Mouse (Mus musculus) heart, postnatal 25 days (tissue): ENCODE measurements around the gene Zfp13. TPM values are rescaled to one million over a fixed set of nuclear protein-coding genes. Genes with fewer than 3 reads are reported as not detected.
A peak's percentile ranks its signal among the peaks of the same experiment; 100 is the strongest.

Experiments
- DNase-seq: peaks from one replicate; pipeline ENCODE4 v3.0.0; 2022; ENCODE audit warnings: low spot score
- intact Hi-C: fragments of 180-260 bp; cut with DNase I; formaldehyde crosslinking; loops from one replicate; pipeline ENCODE4 v1.15.1; 2025
- total RNA-seq, 2 experiments: library from RNA; stranded (reverse); gene quantifications; 2 replicates each; pipeline ENCODE4 v1.2.3; 2021

Gene Zfp13
- total RNA-seq, 2 experiments from 2014 or later = 3.4 to 4.8 TPM

GRCm38 (mm10) chr17:23552896-23553633 is 46.2 kb downstream of the Zfp13 start:
- intact Hi-C loops = no loop called here
- DNase-seq = no peak

DNA sequence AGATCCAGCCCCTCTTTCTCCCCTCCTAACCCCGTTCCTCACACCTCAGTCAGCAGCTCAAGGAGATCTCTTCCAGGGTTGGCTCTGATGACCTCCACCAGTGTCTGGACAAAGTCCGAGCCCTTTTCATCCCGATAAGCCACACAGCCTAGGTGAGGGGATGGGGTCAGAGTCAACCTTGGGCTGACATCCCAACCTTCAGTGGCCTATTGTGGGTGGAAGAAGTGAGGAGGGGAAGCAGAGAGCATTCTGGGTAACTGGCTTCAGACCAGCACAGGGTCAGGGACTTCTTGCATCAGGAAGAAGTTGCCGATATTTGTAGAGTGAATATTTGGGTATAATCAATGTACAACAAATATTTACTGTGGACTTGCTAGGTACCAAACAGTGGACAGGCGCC is 47.3 kb downstream of the Zfp13 start:
- DNase-seq = no peak
- intact Hi-C loops = no loop called here

- no peak for DNase-seq
- intact Hi-C loops = no loop called here
Observed at GRCm38 (mm10) chr17:23551416-23551815, 47.9 kb downstream of the Zfp13 start.

DNA sequence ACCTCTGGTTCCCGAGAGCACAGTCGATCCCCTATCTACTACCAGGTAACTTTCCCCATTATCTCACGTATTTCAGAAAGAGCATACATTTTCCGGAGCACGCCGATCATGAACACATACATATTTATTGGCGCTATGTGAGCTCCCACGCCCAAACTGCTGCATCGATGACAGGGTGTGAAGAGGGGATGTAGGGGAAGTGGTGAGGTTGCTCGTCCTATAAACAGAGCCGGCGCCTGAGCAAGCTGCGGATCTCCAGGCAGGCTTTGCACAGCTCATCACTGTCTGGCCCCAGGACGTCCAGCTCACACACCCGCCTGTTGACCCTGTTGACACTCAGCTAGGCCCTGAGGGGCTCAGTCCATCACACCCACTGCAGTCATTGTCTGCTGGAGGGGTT is 48.4 kb downstream of the Zfp13 start:
- no peak for DNase-seq

GRCm38 (mm10) chr17:23550188-23550791 is 49.0 kb downstream of the Zfp13 start:
- intact Hi-C loops = no loop called here
- peak; percentile 81 for DNase-seq

More for the DNA sequence above, 48.4 kb downstream of the Zfp13 start:
- intact Hi-C loops = no loop called here

GRCm38 (mm10) chr17:23549441-23549840 is 49.8 kb downstream of the Zfp13 start:
- intact Hi-C loops = loop anchor here (10.0 kb wide), 1 partner anchor 355 kb away; the partner anchor contains the start of gene Zfp40
- no peak for DNase-seq

- DNase-seq = peak; percentile 41
- intact Hi-C loops = loop anchor here (10.0 kb wide), 1 partner anchor 354 kb away; the partner anchor contains the start of gene Zfp40
Observed at GRCm38 (mm10) chr17:23548615-23549014, 50.7 kb downstream of the Zfp13 start.

- no peak for DNase-seq
- intact Hi-C loops = loop anchor here (10.0 kb wide), 1 partner anchor 353 kb away; the partner anchor contains the start of gene Zfp40
Observed at GRCm38 (mm10) chr17:23547681-23548443, 51.4 kb downstream of the Zfp13 start.

DNA sequence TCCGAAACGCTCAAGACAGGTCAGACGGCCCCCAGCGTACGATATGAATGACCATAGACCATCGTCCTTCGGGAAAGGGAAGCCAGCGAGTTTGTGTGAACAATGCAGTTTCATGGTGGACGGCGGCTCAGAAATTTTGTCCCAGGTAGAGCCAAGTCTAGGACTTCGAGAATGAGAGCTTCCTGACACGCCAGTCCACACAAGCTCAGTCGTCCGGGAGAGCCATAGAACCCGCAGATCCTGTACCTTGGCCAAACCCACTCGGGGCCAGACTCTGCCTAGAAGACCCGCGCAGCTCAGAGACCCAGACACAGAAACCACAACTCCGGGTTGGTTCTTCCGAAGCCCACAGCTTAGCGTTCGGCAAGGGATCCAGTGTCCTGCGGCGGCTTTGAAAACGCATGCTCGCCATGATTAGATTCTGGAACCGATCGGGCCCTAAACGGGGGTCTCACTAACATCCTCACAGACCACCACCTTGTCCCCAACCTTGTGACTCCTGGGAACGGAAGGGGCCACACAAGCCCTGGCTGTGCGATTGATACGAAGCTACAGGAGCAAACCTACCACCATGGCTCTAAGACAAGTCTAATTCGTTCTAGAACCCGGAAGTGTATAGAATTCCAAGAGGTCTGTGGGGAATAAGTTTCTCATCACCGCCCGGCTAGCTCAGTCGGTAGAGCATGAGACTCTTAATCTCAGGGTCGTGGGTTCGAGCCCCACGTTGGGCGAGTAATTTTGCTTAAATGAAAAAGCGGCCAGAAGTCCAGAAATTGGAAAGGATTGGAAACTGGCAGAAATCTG is 52.4 kb downstream of the Zfp13 start:
- DNase-seq = peak; percentile 65
- intact Hi-C loops = loop anchor here (10.0 kb wide), 1 partner anchor 352 kb away; the partner anchor contains the start of gene Zfp40

DNA sequence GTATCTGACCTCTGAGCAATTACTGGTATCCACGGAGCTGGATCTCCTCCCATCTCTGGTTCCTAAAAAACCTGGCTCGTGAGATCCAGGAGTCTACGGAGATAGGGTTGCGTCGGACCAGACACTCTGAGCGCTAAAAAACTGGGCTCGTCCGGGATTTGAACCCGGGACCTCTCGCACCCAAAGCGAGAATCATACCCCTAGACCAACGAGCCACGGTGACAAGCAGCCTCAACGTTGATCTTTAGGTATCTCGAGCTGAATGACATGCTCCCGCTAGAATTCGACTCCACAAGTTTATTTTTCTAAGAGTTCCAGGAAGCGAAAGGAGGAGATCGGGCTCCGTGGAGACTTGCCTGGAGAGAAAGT is 53.0 kb downstream of the Zfp13 start:
- intact Hi-C loops = loop anchor here (10.0 kb wide), 1 partner anchor 352 kb away; the partner anchor contains the start of gene Zfp40
- DNase-seq = peak; percentile 62

DNA sequence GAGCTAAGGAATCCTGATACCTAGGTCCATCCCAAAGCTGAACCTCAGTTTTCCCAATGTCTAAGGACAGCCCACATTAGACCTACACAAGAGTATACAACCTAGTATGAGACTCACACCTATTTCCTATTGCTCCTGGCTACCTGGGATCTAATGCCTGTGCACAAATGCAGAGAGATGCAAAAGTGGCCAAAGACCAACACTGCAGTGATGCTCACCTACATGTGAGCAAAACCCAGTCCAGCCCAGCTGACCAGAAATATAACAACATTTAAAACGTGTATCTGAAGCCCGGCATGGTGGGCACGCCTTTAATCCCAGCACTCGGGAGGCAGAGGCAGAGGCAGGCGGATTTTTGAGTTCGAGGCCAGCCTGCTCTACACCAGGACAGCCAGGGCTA is 53.4 kb downstream of the Zfp13 start:
- intact Hi-C loops = loop anchor here (10.0 kb wide), 1 partner anchor 351 kb away; the partner anchor contains the start of gene Zfp40
- no peak for DNase-seq

GRCm38 (mm10) chr17:23544766-23545165 is 54.5 kb downstream of the Zfp13 start:
- DNase-seq = no peak
- intact Hi-C loops = loop anchor here (10.0 kb wide), 1 partner anchor 350 kb away; the partner anchor contains the start of gene Zfp40

DNA sequence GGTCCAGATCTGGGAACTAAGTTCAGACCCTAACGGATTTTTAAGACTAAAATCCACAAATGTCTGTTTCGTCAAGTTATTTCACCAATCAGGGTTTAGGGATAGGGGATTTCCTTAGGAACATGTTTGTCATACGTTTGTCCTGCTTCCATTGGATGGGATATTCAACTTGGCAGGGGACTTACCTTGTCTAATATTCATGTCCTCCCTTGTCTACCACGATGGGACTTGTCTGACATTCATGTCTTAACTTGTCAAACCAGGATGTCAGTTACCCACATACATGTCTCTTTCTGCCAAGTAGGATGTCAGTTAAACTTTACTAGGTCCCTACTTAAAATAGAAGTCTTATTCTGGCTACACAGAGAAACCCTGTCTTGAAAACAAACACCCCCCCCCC is 55.3 kb downstream of the Zfp13 start:
- intact Hi-C loops = loop anchor here (10.0 kb wide), 1 partner anchor 349 kb away; the partner anchor contains the start of gene Zfp40
- no peak for DNase-seq

DNA sequence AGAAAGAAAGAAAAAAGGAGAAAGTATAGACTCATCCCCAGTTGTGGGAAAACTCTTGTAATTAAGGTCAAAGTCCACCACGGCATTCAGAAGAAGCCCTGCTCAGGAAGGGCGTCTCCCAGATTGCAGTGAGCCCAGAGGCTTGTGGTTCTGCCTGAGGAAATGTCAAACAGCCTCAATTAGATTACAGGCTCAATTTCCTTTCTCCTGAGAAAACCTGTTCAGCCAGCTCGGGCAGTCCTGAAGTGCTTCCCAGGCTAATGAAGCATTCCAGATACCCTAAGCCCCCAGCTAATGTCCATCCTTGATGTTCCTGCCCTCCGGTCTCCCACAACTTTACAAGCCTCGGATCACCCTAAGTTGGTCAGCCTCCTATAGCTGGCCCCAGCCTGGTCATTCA is 56.0 kb downstream of the Zfp13 start:
- intact Hi-C loops = loop anchor here (10.0 kb wide), 1 partner anchor 349 kb away; the partner anchor contains the start of gene Zfp40
- no peak for DNase-seq

DNA sequence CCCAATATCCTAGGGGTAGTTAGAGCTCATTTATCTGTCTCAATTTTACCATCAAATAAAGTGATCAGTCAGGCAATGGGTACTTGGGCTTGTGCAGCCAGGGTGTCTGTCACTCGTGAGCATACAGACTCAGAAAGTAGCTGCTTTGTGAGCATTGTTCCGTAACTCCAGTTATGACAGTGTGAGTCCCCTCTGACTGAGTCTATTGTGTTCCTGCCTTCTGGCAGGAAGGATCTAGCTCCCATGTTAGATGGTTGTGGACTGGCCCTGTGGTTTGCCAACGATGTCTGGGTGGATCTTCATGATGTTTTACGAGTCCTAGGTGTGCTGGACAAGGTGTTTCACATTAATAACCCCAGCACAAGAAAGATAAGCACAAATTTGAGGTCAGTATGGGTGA is 56.5 kb downstream of the Zfp13 start:
- intact Hi-C loops = loop anchor here (10.0 kb wide), 1 partner anchor 348 kb away; the partner anchor contains the start of gene Zfp40

DNA sequence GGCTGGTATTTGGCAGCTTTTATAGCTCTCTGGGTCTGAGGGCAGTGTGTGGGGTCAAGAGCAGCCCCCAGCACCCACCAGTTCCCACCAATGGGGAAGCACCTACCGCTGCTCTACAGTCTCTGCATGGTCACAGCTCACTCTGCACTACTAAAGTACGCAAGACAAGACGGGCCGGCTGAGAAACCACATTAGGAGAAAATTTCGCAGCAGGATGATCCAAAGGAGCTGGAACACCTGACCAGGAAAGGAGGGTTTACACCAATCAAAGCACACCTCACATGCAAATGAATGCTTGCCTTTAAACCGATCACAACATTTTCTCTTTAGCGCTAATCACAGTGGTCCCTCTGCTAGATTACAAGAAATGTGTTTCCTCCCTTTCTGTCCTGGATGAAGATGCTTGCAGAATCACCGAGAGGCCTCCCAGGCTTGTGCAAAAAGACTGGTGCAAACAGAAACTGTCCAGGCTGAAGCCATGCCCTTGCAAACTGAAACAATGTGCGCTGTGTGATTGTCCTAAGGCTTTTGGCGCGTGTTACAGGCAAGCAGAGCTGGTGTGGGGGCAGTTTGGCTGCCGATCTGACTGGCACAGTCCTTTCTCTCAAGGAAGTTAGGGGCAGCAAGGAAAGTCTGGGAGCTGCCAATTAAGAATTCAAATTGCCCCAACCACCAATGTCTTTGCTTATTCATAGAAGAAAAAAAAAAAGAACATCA is 57.1 kb downstream of the Zfp13 start:
- DNase-seq = no peak
- intact Hi-C loops = loop anchor here (10.0 kb wide), 1 partner anchor 347 kb away; the partner anchor contains the start of gene Zfp40

More for the DNA sequence above, 56.5 kb downstream of the Zfp13 start:
- no peak for DNase-seq

- intact Hi-C loops = loop anchor here (10.0 kb wide), 1 partner anchor 346 kb away; the partner anchor contains the start of gene Zfp40
- no peak for DNase-seq
Observed at GRCm38 (mm10) chr17:23540605-23541475, 58.4 kb downstream of the Zfp13 start.
